Mouse (Mus musculus) E14TG2a.4 (cell line): ENCODE data around the gene Cops9.

ENCODE experiments used
- CTCF ChIP-seq: conservative IDR thresholded peaks from 2 replicates; pipeline ENCODE4 v1.5.1; 2014; ENCODE audit warnings: low read length
- NANOG ChIP-seq: IDR thresholded peaks from 2 replicates; pipeline ENCODE4 v1.6.1; 2014; ENCODE audit warnings: borderline replicate concordance, low read length, mixed read lengths
- POU5F1 ChIP-seq: IDR thresholded peaks from 2 replicates; pipeline ENCODE4 v1.6.1; 2014; ENCODE audit warnings: low read length, borderline replicate concordance

DNA sequence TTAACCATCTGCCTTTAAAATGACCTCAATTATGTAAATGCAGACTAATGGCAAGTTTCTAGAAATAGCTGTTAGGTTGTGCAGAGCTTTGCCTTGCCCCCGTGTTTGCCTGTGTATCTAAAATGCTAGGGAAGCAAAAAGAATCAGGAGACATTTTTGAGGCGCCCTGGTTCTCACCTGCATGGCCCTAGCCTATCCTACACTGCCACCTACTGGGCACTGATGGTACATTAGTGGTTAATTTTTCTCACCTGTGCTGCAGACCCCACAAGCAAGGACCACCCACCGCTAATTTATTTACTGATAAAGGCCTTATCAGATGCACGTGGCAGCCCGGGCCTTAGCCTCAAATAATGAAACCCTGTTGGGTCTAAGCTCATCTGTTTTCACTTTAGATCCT, 30.8 kb downstream of the Cops9 start:
- TF ChIP-seq CTCF = peak; percentile 71
- no peak for TF ChIP-seq NANOG
- no peak for TF ChIP-seq POU5F1
